Mouse (Mus musculus): ENCODE results near the gene Catsper2. TPM values are rescaled to one million over a fixed set of nuclear protein-coding genes. Genes with fewer than 3 reads are reported as not detected.

Catsper2 gene
- polyA plus RNA-seq, 1 experiment from 2014 or later: 3.4 TPM

GRCm38 (mm10) chr2:121442259-121443067, 28.9 kb upstream of the Catsper2 start:
- peak overlapping the region; percentile 99 for H3K4me2 ChIP-seq (ENCODE audit: low read depth, low read length)
- ATAC-seq (replicated peaks; ENCODE audit: extremely low read depth, insufficient read depth, low FRiP score): peak; percentile 61

DNA sequence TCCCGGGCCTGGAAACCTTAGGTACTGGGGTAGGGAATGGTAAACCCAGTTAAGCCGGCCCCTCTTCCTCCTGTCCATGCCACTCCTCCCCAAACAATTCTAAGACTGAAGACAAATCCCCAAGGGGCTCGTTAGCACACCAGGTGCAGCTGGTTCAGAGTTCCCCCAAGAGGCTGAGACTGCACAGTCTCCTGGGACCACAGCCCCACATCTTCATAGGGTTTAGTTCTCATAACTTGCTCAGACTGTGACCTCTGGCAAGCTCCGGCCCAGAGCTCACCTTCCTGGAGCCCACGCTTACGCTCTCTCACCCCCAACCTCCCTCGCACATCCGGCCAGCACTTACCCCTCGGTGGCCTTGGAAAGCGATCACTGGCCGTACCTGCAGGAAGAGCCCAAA, 28.2 kb upstream of the Catsper2 start:
- no peaks in the 10 kb centered on the region for H3K27me3 ChIP-seq (ENCODE audit: control insufficient read depth, insufficient read depth, low read length)
- H3K36me3 ChIP-seq (ENCODE audit: control insufficient read depth, insufficient read depth): peaks cover 24% of the 10 kb centered on the region
- peak overlapping the region; percentile 99 for H3K4me2 ChIP-seq (ENCODE audit: low read depth, low read length)
- H3K9ac ChIP-seq (ENCODE audit: low read length): peak overlapping the region; percentile 71
- H3K27ac ChIP-seq (ENCODE audit: low read length): no peak overlapping the region
- ATAC-seq (replicated peaks; ENCODE audit: extremely low read depth, insufficient read depth, low FRiP score): no peak
- H3K4me3 ChIP-seq (ENCODE audit: low read length): peak overlapping the region; percentile 64
- no peaks in the 10 kb centered on the region for H3K9me3 ChIP-seq (replicated peaks; ENCODE audit: control insufficient read depth, low read length)
- 12% methylated on average over 11 of the region's 11 CpGs for WGBS
- H3K4me1 ChIP-seq (ENCODE audit: control insufficient read depth, insufficient read depth, low read length): peaks cover 15% of the 10 kb centered on the region

More at GRCm38 (mm10) chr2:121442259-121443067, 28.9 kb upstream of the Catsper2 start:
- Histone ChIP-seq H3K9me3 (replicated peaks; ENCODE audit: control insufficient read depth, low read length) (no peaks in the 10 kb centered on the region), H3K9ac (ENCODE audit: low read length) (peak overlapping the region; percentile 71), H3K27me3 (ENCODE audit: control insufficient read depth, insufficient read depth, low read length) (no peaks in the 10 kb centered on the region), H3K4me3 (ENCODE audit: low read length) (peak overlapping the region; percentile 64), H3K4me1 (ENCODE audit: control insufficient read depth, insufficient read depth, low read length) (peaks cover 15% of the 10 kb centered on the region), H3K36me3 (ENCODE audit: control insufficient read depth, insufficient read depth) (peaks cover 20% of the 10 kb centered on the region), H3K27ac (ENCODE audit: low read length) (no peak overlapping the region; the same call in 1 of the 2 replicates)
- 2% methylated on average over 30 of the region's 30 CpGs for WGBS

- Histone ChIP-seq H3K9me3 (replicated peaks; ENCODE audit: control insufficient read depth, low read length) (no peaks in the 10 kb centered on the region), H3K9ac (ENCODE audit: low read length) (no peak overlapping the region), H3K27me3 (ENCODE audit: control insufficient read depth, insufficient read depth, low read length) (no peaks in the 10 kb centered on the region), H3K4me2 (ENCODE audit: low read depth, low read length) (no peak overlapping the region), H3K4me1 (ENCODE audit: control insufficient read depth, insufficient read depth, low read length) (peaks cover 15% of the 10 kb centered on the region), H3K36me3 (ENCODE audit: control insufficient read depth, insufficient read depth) (peaks cover 26% of the 10 kb centered on the region), H3K27ac (ENCODE audit: low read length) (no peak overlapping the region), H3K4me3 (ENCODE audit: low read length) (no peak overlapping the region)
- 44% methylated on average over 5 of the region's 5 CpGs for WGBS
- ATAC-seq (replicated peaks; ENCODE audit: extremely low read depth, insufficient read depth, low FRiP score): no peak
These were observed 27.4 kb upstream of the Catsper2 start for GRCm38 (mm10) chr2:121440834-121441605.

DNA sequence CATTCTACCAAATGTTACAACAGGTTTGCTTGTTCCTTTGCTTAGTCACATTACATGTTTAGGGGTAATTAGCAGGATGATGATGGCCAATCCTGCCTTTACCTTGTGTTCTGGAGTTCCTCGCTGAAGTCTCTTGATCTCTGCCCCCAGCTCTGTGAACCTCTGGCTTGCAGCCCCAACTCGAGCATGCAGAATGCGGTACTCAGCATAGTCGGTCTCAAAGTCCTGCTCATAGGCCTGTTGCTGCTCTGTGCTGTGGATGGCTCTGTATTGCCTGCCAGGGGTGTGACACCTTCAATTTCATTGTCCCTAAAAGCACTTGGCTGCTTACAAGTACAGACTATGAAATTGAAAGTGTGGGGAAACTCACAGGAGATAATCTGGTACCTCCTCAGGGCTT, 26.2 kb upstream of the Catsper2 start:
- H3K4me3 ChIP-seq (ENCODE audit: low read length): no peak overlapping the region
- no peak overlapping the region for H3K27ac ChIP-seq (ENCODE audit: low read length)
- no peak for ATAC-seq (replicated peaks; ENCODE audit: extremely low read depth, insufficient read depth, low FRiP score)
- H3K4me2 ChIP-seq (ENCODE audit: low read depth, low read length): no peak overlapping the region
- 64% methylated on average over 4 of the region's 4 CpGs for WGBS
- peaks cover 35% of the 10 kb centered on the region for H3K36me3 ChIP-seq (ENCODE audit: control insufficient read depth, insufficient read depth)
- H3K27me3 ChIP-seq (ENCODE audit: control insufficient read depth, insufficient read depth, low read length): no peaks in the 10 kb centered on the region
- H3K9ac ChIP-seq (ENCODE audit: low read length): no peak overlapping the region
- H3K4me1 ChIP-seq (ENCODE audit: control insufficient read depth, insufficient read depth, low read length): peaks cover 15% of the 10 kb centered on the region
- H3K9me3 ChIP-seq (replicated peaks; ENCODE audit: control insufficient read depth, low read length): no peaks in the 10 kb centered on the region

GRCm38 (mm10) chr2:121434854-121435253, 21.3 kb upstream of the Catsper2 start:
- Histone ChIP-seq H3K27me3 (ENCODE audit: control insufficient read depth, insufficient read depth, low read length) (no peaks in the 10 kb centered on the region), H3K4me2 (ENCODE audit: low read depth, low read length) (no peak overlapping the region), H3K9ac (ENCODE audit: low read length) (no peak overlapping the region), H3K27ac (ENCODE audit: low read length) (no peak overlapping the region), H3K4me1 (ENCODE audit: control insufficient read depth, insufficient read depth, low read length) (no peaks in the 10 kb centered on the region), H3K4me3 (ENCODE audit: low read length) (no peak overlapping the region), H3K36me3 (ENCODE audit: control insufficient read depth, insufficient read depth) (peaks cover 78% of the 10 kb centered on the region), H3K9me3 (replicated peaks; ENCODE audit: control insufficient read depth, low read length) (no peaks in the 10 kb centered on the region)
- ATAC-seq (replicated peaks; ENCODE audit: extremely low read depth, insufficient read depth, low FRiP score): no peak
- 100% methylated on average over 1 of the region's 1 CpGs for WGBS

- no peak for ATAC-seq (replicated peaks; ENCODE audit: extremely low read depth, insufficient read depth, low FRiP score)
- Histone ChIP-seq H3K36me3 (ENCODE audit: control insufficient read depth, insufficient read depth) (peaks cover 72% of the 10 kb centered on the region), H3K27me3 (ENCODE audit: control insufficient read depth, insufficient read depth, low read length) (no peaks in the 10 kb centered on the region), H3K9ac (ENCODE audit: low read length) (no peak overlapping the region), H3K4me1 (ENCODE audit: control insufficient read depth, insufficient read depth, low read length) (no peaks in the 10 kb centered on the region), H3K27ac (ENCODE audit: low read length) (no peak overlapping the region), H3K4me2 (ENCODE audit: low read depth, low read length) (no peak overlapping the region), H3K9me3 (replicated peaks; ENCODE audit: control insufficient read depth, low read length) (no peaks in the 10 kb centered on the region), H3K4me3 (ENCODE audit: low read length) (no peak overlapping the region)
- 83% methylated on average over 2 of the region's 2 CpGs for WGBS
These were observed 12.3 kb upstream of the Catsper2 start for GRCm38 (mm10) chr2:121425890-121426289.

DNA sequence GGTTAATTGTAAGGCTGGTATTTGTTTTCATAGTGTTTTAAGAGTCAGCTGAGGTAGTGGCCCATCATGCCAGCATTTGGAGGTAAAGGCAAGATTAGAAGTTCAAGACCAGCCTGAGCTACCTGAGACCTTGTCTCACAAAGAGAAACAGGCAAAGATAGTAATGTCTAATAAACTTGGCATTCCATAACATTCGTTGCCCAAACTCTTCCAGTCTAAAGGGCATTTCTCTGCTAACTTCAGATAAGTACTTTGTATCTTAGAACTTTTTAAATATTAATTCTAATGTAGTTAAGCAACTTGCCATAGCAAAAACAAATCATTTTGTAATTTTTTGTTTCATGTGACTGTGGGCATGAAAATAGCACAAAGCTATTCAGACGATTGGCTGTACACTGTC, 9.6 kb upstream of the Catsper2 start:
- no peaks in the 10 kb centered on the region for H3K9me3 ChIP-seq (replicated peaks; ENCODE audit: control insufficient read depth, low read length)
- H3K36me3 ChIP-seq (ENCODE audit: control insufficient read depth, insufficient read depth): peaks cover 58% of the 10 kb centered on the region
- no peak for ATAC-seq (replicated peaks; ENCODE audit: extremely low read depth, insufficient read depth, low FRiP score)
- no peak overlapping the region for H3K4me3 ChIP-seq (ENCODE audit: low read length)
- H3K4me2 ChIP-seq (ENCODE audit: low read depth, low read length): no peak overlapping the region
- no peaks in the 10 kb centered on the region for H3K27me3 ChIP-seq (ENCODE audit: control insufficient read depth, insufficient read depth, low read length)
- 88% methylated on average over 2 of the region's 2 CpGs for WGBS
- H3K27ac ChIP-seq (ENCODE audit: low read length): no peak overlapping the region
- no peak overlapping the region for H3K9ac ChIP-seq (ENCODE audit: low read length)
- 0 out of 2 replicates have a peak, but pooled peaks cover 3% of the 10 kb centered on the region for H3K4me1 ChIP-seq (ENCODE audit: control insufficient read depth, insufficient read depth, low read length)

DNA sequence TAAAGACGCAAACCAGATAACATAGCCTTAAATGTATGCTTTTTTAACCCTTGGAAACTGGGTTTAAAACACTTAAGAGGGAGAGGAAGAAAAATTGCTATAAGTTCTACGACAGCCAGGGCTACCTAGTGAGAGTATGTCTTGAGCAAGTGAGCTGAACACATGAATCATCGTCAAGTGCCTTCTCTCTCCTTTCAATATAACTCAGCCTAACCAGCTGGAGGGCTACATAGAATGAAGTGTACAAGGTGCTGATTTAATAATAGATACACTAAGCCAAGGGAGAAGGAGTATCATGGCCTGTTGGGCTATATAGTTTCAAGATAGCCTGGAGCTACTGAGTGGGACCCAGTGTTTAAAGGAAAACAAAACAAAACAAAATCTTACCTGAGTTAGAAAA, 4.9 kb upstream of the Catsper2 start:
- 77% methylated on average over 3 of the region's 3 CpGs for whole genome bisulfite sequencing
- Histone ChIP-seq H3K4me2 (ENCODE audit: low read depth, low read length) (no peak overlapping the region), H3K36me3 (ENCODE audit: control insufficient read depth, insufficient read depth) (peaks cover 30% of the 10 kb centered on the region)

GRCm38 (mm10) chr2:121416356-121416755, 2.8 kb upstream of the Catsper2 start:
- H3K4me1 ChIP-seq (ENCODE audit: control insufficient read depth, insufficient read depth, low read length): peaks cover 24% of the 10 kb centered on the region
- no peaks in the 10 kb centered on the region for H3K9me3 ChIP-seq (replicated peaks; ENCODE audit: control insufficient read depth, low read length)
- H3K27me3 ChIP-seq (ENCODE audit: control insufficient read depth, insufficient read depth, low read length): no peaks in the 10 kb centered on the region
- no peak overlapping the region for H3K27ac ChIP-seq (ENCODE audit: low read length)
- 76% methylated on average over 6 of the region's 6 CpGs for WGBS
- peak overlapping the region; percentile 9 for H3K4me3 ChIP-seq (ENCODE audit: low read length)
- peak overlapping the region; percentile 68 for H3K4me2 ChIP-seq (ENCODE audit: low read depth, low read length)
- H3K36me3 ChIP-seq (ENCODE audit: control insufficient read depth, insufficient read depth): peaks cover 13% of the 10 kb centered on the region
- no peak overlapping the region for H3K9ac ChIP-seq (ENCODE audit: low read length)
- no peak for ATAC-seq (replicated peaks; ENCODE audit: extremely low read depth, insufficient read depth, low FRiP score)

More for the DNA sequence above, 4.9 kb upstream of the Catsper2 start:
- Histone ChIP-seq H3K9me3 (replicated peaks; ENCODE audit: control insufficient read depth, low read length) (no peaks in the 10 kb centered on the region), H3K9ac (ENCODE audit: low read length) (no peak overlapping the region), H3K4me3 (ENCODE audit: low read length) (no peak overlapping the region), H3K27me3 (ENCODE audit: control insufficient read depth, insufficient read depth, low read length) (no peaks in the 10 kb centered on the region), H3K4me1 (ENCODE audit: control insufficient read depth, insufficient read depth, low read length) (peaks cover 21% of the 10 kb centered on the region), H3K27ac (ENCODE audit: low read length) (no peak overlapping the region)
- ATAC-seq (replicated peaks; ENCODE audit: extremely low read depth, insufficient read depth, low FRiP score): no peak
